Mouse (Mus musculus): ENCODE measurements around the gene Cd96.
"Not testable (repeated sequence)": the region's sequence is repeated elsewhere in the genome, so short reads cannot be mapped to it uniquely, and the experiment has no call there.

- not testable (repeated sequence) for TF ChIP-seq POLR2A (IDR thresholded peaks at IDR 0.05; ENCODE audit: extremely low read depth, insufficient read depth, low read length); CTCF (IDR thresholded peaks at IDR 0.05; ENCODE audit: low read depth, low read length)
Observed at GRCm38 (mm10) chr16:46154832-46155231, 34.8 kb upstream of the Cd96 start, which contains the start of gene Gm4737.
